27 mouse cellular contexts compared by ENCODE assay signal in genomic region chr11:87279461-87279860, GRCm38 (mm10).
DNase-seq lines count a peak whose midpoint lies in the region; ATAC-seq and TF ChIP-seq lines count a peak whose summit lies in the region.
"Had no signal": no experiment of that assay in that cellular context is flagged by ENCODE, and none has a peak within 500 bp of the region (broad histone marks: within the 10 kb centered on the region; RNA-seq: fewer than 3 reads in every experiment).

No protein-coding gene starts in this region.

- no peak for ATAC-seq in kidney, postnatal 0 days (replicated peaks; ENCODE audit: low FRiP score, low read depth)
- ATAC-seq in neural tube, embryonic 13.5 days (ENCODE audit: low read depth) = no peak
- ATAC-seq: activated CD4-positive, CD25-positive, alpha-beta regulatory T cell, adult 4 months; forebrain, embryonic 13.5 days; forebrain, embryonic 16.5 days; hindbrain, embryonic 16.5 days had no signal

- H3K4me1 ChIP-seq in kidney, postnatal 0 days (replicated peaks; ENCODE audit: insufficient read depth, low read length) = no peaks in the 10 kb centered on the region
- H3K4me1 ChIP-seq in neural tube, embryonic 13.5 days (replicated peaks) = peaks cover 42% of the 10 kb centered on the region

- H3K4me3 ChIP-seq in kidney, postnatal 0 days (replicated peaks; ENCODE audit: low read depth, low read length) = no peak overlapping the region
- H3K4me3 ChIP-seq in neural tube, embryonic 13.5 days = no peak overlapping the region
- H3K4me3 ChIP-seq: forebrain, embryonic 10.5 days; forebrain, embryonic 13.5 days; heart, embryonic 12.5 days; heart, embryonic 15.5 days; hindbrain, embryonic 10.5 days; hindbrain, embryonic 13.5 days had no signal

- no peaks in the 10 kb centered on the region for H3K9me3 ChIP-seq in kidney, postnatal 0 days (replicated peaks; ENCODE audit: low read length)
- H3K9me3 ChIP-seq in neural tube, embryonic 13.5 days = no peaks in the 10 kb centered on the region
- H3K9me3 ChIP-seq: forebrain, embryonic 10.5 days; forebrain, embryonic 13.5 days; G1E; heart, embryonic 12.5 days; heart, embryonic 15.5 days; hindbrain, embryonic 10.5 days; hindbrain, embryonic 13.5 days had no signal

- H3K27ac ChIP-seq in kidney, postnatal 0 days = no peak overlapping the region
- 0 out of 2 replicates have a peak overlapping the region, but pooled peaks have one; percentile 15 for H3K27ac ChIP-seq in neural tube, embryonic 13.5 days (replicated peaks)
- H3K27ac ChIP-seq: forebrain, embryonic 10.5 days; forebrain, embryonic 13.5 days; heart, embryonic 15.5 days; hindbrain, embryonic 10.5 days; hindbrain, embryonic 13.5 days had no signal

- H3K4me2 ChIP-seq in kidney, postnatal 0 days (ENCODE audit: low read length) = no peak overlapping the region
- H3K4me2 ChIP-seq in neural tube, embryonic 13.5 days = no peak overlapping the region
- H3K4me2 ChIP-seq: forebrain, embryonic 13.5 days; heart, embryonic 12.5 days; heart, embryonic 15.5 days; hindbrain, embryonic 13.5 days had no signal

- no peak overlapping the region for H3K9ac ChIP-seq in kidney, postnatal 0 days (ENCODE audit: low read depth, low read length)
- no peak overlapping the region for H3K9ac ChIP-seq in neural tube, embryonic 13.5 days
- H3K9ac ChIP-seq: forebrain, embryonic 13.5 days; heart, embryonic 12.5 days; heart, embryonic 15.5 days; hindbrain, embryonic 13.5 days had no signal

- no peak for TF ChIP-seq CTCF in kidney, postnatal 0 days (IDR thresholded peaks at IDR 0.05; ENCODE audit: low read depth)

- H3K36me3 ChIP-seq in kidney, postnatal 0 days (ENCODE audit: insufficient read depth, low read length) = no peaks in the 10 kb centered on the region
- H3K36me3 ChIP-seq in neural tube, embryonic 13.5 days = no peaks in the 10 kb centered on the region
- H3K36me3 ChIP-seq: G1E; heart, embryonic 12.5 days; heart, embryonic 15.5 days; hindbrain, embryonic 13.5 days had no signal

- 45% methylated on average over 5 of the region's 5 CpGs for WGBS in kidney, postnatal 0 days
- WGBS in neural tube, embryonic 13.5 days = 58% methylated on average over 5 of the region's 5 CpGs

- DNase-seq in adrenal gland, postnatal 14 days = peak; percentile 19
- DNase-seq in adrenal gland, postnatal 36 days = no peak
- DNase-seq in kidney, postnatal 0 days (ENCODE audit: low spot score) = peak; percentile 75
- DNase-seq in kidney, adult 11 months = no peak
- no peak for DNase-seq in neural tube, embryonic 10.5 days (ENCODE audit: extremely low spot score, low spot score)
- no peak for DNase-seq in thymus, postnatal 14 days
- DNase-seq: adrenal gland, postnatal 10 days; B cell, adult 2 months; cerebellum, adult 18-20 months; cerebellum, adult 9-10 months; cerebellum, postnatal 14 days; gastrocnemius, postnatal 10 days; gastrocnemius, postnatal 36 days; heart, postnatal 10 days; heart, postnatal 36 days had no signal

- H3K27me3 ChIP-seq in kidney, postnatal 0 days (ENCODE audit: insufficient read depth, low read length) = no peaks in the 10 kb centered on the region
- H3K27me3 ChIP-seq in neural tube, embryonic 13.5 days = no peaks in the 10 kb centered on the region
- H3K27me3 ChIP-seq: CH12.LX; forebrain, embryonic 13.5 days; heart, embryonic 12.5 days; heart, embryonic 15.5 days; hindbrain, embryonic 13.5 days had no signal

Comparison
In these comparisons a context has a peak if more than half of its experiments do, and no peak if none do; other contexts are left out.
1. DNase-seq: peak in adrenal gland, postnatal 14 days (single experiment) and kidney, postnatal 0 days (single experiment); none in adrenal gland, postnatal 36 days (0 of 2), kidney, adult 11 months (single experiment), neural tube, embryonic 10.5 days (single experiment) and thymus, postnatal 14 days (single experiment).